Mouse (Mus musculus) cerebellum, adult 9-10 months (tissue): Measurements from ENCODE around the gene Vmn1r213.

Experiments used
- DNase-seq: peaks from one replicate; pipeline ENCODE4 v3.0.0; 2022

Vmn1r213 gene

GRCm38 (mm10) chr13:23007356-23007755 is at the start of gene Vmn1r213:
Vmn1r213 (plus strand) TSS chr13:23007656.
- DNase-seq = no peak

GRCm38 (mm10) chr13:22990214-22990891 is 17.1 kb upstream of the Vmn1r213 start:
- DNase-seq = no peak

- DNase-seq = no peak
Measured at GRCm38 (mm10) chr13:22992178-22992700, 15.2 kb upstream of the Vmn1r213 start.

GRCm38 (mm10) chr13:22992721-22993120 is 14.7 kb upstream of the Vmn1r213 start:
- no peak for DNase-seq

- DNase-seq = no peak
Measured at GRCm38 (mm10) chr13:23018158-23018557, 10.7 kb downstream of the Vmn1r213 start.

- no peak for DNase-seq
Measured at GRCm38 (mm10) chr13:23024812-23025211, 17.4 kb downstream of the Vmn1r213 start.

- no peak for DNase-seq
Measured at GRCm38 (mm10) chr13:23030118-23030517, 22.7 kb downstream of the Vmn1r213 start, which contains the start of gene Vmn1r214. Vmn1r214 (plus strand) TSS chr13:23030418.

- no peak for DNase-seq
Measured at GRCm38 (mm10) chr13:23057778-23058177, 50.3 kb downstream of the Vmn1r213 start.
